Mouse (Mus musculus) testis, adult 2 months (tissue): ENCODE data around the gene Nek11.

Experiments used
- CTCF ChIP-seq: fragments of 200-500 bp; IDR thresholded peaks from 2 replicates; pipeline ENCODE4 v1.5.1; 2012; ENCODE audit warnings: low read depth, mild to moderate bottlenecking, inconsistent platforms, low read length, moderate library complexity; ENCODE audit not compliant: control insufficient read depth, insufficient read depth, insufficient replicate concordance
- POLR2A ChIP-seq: fragments of 200-500 bp; IDR thresholded peaks from 2 replicates; pipeline ENCODE4 v1.6.1; 2012; ENCODE audit warnings: low read depth, mild to moderate bottlenecking, inconsistent platforms, low read length, moderate library complexity; ENCODE audit not compliant: control insufficient read depth

- TF ChIP-seq CTCF (no peak), POLR2A (no peak)
Measured at GRCm38 (mm10) chr9:105387403-105387802, 7.9 kb downstream of the Nek11 start.
